Mouse (Mus musculus): ENCODE measurements around the gene Zic1.

Gene Zic1

DNA sequence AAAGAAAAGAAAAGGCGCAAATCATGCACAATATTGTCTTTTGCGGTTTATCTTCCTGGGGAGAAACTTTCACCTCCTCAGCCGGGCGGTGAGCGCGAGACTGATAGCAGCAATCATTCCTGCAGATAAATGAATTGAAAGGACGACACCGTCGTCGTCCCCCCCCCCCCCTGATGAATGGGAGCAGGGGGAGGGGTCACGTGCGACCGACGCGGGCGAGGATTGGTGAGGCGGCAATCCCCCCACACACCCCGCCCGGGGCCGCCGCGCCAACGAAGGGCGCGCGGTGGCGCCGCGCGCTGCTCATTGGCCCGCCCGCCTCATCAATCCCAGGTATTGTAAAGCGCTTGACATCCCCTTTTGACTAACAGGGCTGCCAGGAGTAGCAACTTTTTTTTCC is at the start of gene Zic1:
TSS of gene Zic1 (minus strand) at position 147 of the 400 bp plus-strand sequence.
- DNase-seq (ENCODE audit: low spot score in 2 of 2): no peak

DNA sequence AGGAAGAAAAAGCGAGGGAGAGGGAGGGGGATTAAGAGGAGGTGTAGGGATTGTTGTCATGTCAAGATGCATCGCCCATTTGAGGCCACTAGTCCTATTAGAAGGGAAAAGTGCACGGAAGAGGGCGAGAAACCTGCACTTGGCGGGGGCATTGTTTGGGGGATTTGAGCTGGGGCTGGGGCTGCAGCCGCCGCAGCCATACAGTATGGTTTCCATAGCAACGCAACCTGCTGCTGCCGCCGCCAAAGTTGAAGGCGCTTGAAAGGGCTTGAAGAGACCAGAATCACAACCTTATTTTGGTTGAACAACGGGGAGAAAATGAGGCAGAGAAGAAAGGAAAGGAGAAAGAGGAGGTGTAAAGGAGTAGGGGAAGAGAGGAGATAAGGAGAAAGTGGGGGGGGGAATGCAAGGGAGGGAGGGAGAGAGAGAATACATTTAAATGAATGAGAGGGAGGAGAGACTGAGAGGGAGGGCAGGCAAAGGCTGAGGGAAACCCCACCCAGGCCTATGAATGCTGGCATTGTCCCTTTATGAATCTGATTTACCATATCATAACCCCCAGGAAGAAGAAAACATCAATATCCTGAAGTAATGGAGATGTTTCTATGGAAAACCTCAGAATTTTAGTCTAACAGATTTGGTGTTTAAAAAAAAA is 48.5 kb upstream of the Zic1 start:
- DNase-seq (ENCODE audit: low spot score in 2 of 2): no peak

DNA sequence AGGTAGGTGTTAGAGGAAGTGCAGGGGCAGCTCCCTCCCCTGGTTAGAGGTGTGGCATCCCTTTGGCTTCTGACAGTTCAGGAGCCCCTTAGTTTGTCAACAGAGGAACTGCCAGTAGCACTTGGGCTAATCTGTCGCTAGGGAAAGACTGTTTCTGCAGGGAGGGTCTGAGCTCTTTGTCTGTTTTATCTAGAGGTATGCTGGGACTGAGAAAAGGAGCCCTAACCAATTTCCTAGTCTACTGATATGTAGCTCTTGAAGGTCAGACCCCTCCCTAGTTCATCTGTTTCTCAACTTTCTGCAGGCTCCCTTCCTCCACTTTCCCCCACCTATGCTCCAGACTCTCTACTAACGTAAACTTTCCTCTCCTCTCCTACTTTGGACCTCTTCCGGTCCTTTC is 44.2 kb upstream of the Zic1 start:
- DNase-seq (ENCODE audit: low spot score in 2 of 2): no peak

DNA sequence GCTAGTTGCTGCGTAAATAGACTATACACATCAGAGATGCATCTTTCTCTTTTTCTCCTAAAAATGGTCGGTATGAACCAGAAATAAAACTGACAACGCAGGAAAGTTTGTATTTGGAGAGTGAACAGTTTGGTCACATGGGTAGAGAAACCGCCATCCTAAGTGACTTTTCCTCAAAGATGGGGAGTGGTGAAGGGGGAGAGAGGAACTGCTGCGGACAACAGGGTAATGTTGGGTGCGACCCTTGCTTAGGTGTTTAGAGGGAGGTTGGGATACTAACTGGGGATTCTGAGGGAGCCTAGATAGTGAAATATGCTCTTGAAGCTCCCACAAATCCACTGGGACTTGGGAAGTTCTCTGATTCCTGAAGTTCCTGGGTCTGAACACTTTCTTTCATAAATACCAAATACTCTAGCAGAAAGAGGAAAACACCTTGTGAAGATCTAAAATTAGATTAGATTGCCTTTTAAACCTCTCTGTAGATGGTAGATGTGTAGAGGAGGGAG is 40.7 kb upstream of the Zic1 start:
- DNase-seq (ENCODE audit: low spot score in 2 of 2): no peak

DNA sequence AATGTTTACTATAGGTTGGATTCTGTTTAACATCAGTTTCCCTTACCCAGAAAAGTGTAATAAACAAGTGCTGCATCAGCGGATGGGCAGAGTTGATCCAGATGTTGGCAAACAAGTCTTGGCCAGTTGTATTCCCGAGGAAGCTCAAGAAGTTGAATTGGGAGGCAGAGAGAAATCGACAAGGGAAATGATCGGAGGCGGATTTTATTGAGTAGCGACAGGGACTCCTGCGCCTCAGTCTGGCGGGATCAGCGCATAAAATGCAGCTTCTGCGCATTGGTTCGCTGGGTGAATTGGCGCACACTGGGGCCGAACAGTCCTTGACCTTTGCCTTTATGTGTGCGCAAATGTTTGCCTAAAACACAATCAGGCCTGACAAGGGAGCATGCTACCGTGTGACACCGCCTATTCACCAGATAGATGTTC is 40.2 kb upstream of the Zic1 start:
- no peak for DNase-seq (ENCODE audit: low spot score in 2 of 2)

DNA sequence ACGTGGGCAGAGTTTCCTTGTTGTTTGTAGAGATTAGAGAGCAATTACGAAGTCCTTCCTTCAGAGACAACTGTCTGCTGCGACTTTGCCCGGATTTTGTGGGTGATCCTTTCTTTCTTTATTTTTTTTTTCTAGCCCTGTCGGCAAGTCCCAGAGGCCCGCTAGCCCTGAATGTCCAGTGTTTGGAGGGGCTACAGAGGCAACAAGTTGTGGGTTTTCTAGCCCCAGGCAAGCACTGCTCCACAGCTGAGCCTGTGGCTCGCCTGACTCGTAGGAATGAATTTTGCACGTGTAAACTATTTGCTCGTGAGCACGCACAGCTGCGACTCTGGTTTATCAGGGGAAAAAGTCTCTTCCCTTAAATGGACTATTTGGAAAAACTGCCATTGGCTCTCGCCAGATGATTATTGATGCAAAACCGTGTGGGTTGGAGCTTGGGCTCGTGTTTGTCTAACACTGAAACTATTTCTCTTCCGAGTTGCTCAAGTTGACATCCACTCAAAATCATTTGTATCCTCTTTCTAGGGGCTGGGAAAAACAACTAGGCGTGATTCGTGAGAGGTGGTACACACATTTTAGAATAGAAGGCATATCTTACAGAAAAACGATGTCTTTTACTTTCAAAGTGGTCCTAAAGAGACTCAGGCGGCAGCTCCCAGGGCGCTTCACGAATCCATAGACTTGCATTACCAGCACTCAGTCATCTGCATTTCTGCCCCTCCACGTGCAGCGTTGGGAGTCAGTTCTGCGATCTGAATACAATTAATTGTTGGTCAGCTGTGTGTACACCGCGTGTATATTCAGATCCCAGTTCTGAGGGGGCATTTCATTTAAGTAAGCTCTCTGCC is 39.5 kb upstream of the Zic1 start:
- no peak for DNase-seq (ENCODE audit: low spot score in 2 of 2)

DNA sequence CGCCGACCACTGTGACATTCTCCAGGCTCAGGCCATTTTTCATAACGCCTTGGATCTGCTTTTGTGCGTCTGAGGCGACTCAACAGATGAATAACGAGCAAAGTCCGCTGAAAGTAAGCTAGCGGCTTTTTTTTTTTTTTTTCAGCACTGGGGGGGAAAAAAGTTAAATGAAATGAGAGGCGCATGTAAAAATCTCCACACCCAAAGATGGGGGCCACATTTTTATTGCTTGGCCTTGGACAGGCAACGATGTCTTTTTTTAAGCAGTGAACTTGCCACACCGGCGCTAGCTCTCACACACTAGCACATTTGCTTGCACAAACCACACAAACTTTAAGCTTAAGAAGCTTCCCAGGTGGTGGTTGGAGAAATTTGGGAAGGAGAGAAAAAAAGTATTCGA is 38.6 kb upstream of the Zic1 start:
- no peak for DNase-seq (ENCODE audit: low spot score in 2 of 2)

DNA sequence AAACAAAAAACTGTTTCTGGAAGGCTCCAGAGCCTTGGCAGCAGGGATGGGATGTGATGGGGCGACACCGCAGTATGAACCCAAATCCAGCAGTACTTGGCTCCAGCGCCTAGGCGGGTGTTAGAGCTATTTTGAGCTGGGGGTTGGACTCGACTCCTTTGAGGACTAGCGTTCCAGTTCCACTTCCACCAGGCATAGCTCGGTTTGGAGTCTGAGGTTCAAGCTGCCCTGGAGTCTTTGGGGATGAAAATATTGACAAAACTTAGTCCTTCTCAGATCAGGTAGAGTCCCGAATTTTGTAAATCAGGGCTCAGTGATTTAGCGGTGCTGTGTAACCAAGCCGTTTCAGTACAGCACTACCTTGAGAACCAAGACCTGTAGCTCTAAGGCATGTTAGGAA is 35.9 kb upstream of the Zic1 start:
- no peak for DNase-seq (ENCODE audit: low spot score in 2 of 2)

DNA sequence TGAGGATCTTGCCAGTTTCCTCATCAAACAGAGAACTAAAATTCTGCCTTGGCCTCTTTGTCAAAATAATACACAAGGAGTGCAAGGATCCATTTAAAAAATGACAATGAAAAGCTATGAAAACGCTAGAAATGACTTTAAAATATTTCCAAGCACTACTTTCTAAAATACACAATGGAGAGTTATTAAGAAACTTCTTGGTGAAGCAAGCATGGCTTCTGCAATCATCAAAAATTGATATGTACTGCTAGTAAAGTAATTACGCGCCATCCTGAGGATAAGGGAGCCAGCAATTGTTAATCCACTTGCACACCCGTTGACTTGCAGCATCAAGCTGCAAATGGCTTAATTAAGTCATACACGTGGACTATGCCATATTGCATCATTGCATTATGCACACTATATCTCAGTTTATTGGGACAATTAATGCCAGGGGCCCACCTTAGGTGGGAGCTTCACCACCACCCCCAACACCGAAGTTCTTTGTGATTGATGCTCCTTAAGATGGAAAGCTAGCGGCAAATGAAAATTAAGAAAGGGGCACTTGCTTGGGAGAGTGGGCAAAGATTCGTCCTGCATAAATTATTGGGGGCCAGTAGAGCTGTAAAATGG is 35.0 kb upstream of the Zic1 start:
- no peak for DNase-seq (ENCODE audit: low spot score in 2 of 2)

DNA sequence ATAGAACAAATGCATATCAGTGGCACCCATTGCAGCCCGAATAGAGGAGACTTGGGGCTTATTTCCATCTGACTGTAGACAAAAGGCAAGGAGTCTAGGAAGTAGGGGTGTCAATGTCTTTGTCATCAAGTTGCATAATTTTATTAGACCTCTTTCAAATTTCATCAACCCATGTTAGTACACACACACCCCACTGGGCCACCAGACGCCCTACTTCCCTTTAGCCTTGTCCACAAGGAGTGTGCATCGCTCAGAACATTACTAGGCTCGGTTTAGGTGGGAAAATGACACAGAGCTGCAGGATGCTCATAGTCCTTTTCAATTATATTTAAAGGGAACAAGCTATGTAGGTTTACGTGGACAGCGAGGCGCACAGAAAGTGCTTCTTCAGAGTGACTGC is 34.4 kb upstream of the Zic1 start:
- DNase-seq (ENCODE audit: low spot score in 2 of 2): no peak

DNA sequence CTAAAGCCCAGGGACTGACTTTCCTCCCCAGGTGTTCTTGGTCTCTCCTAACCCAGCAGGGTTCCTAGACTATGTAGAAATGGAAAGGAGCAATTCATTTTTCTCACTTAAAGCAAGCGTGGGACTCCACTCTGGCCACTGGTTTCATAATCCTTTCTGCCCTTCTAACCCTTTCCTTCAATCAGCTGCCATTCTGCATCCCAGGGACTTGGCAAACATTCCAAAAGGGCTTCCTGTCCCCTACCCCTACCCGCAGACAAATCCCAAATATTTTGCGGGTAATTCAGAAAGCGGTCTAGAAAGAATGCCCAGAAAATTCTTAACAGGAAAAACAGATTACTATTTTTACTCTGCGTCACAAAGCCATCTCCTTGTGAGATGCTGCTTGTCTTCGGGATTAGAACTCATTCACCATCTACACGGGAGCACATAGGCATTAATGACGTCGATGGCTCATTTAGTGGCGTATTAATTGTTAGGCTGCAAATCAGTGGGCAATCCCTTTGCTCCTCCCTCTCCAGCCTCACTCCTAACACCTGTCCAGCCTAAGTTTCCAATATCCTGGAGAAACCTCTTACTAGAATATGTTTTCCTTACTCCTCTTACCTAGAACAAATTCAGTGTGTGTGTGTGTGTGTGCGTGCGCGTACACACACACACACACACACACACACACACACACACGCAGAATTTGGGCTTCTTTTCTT is 29.6 kb upstream of the Zic1 start:
- DNase-seq (ENCODE audit: low spot score in 2 of 2): no peak

DNA sequence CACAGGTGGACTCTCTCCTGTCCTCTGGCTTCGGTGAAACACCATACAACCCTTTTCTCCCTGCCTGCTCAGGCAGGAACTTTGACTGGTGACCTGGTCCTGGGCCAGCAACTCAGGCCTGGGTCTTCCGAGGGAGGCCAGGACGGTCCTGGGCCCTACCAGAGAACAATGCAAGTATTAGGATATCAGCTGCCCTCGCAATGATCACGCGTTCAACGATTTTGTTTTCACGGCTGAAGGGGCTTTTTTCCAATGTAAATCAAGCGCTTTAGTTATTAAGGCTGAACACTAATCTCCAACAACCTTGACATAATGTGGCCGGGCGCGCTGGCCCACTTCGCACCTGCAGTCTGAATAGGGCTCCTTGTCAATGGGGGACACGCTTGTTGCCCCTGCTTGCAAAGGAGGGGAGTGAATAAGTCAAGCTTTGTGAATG is 28.6 kb upstream of the Zic1 start:
- no peak for DNase-seq (ENCODE audit: low spot score in 2 of 2)

DNA sequence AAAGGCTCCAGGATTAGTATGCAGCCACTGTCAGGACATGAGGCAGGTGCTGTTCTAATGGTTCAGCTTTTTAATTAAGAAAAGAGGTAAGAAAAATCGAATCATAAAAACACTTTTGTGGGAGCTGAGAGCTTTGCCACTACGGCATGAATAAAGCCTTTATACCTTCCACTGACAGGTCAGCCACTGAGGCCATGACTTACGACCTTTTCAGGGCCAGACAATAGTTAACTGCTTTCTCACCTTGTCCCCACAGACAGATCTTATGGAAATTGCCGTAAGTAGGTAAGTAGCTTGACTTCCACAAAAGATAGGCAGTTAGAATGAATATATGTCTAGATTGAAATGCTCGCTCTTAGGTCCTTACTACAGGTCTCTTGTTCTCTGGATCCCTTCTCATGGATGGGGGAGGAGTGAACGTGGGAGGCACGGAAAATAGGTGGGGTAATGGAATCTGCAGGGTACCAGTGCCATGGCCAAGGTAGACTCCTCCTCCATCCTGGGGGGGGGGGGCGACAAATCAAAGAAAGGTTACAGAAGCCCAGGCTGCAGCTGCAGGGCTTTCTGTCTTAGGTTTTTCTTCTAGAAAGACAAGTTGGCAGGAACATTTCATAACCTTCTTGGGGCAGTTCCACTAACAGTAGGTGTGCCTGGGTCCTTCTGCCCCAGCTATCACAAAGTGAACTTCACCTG is 27.9 kb upstream of the Zic1 start:
- no peak for DNase-seq (ENCODE audit: low spot score in 2 of 2)

DNA sequence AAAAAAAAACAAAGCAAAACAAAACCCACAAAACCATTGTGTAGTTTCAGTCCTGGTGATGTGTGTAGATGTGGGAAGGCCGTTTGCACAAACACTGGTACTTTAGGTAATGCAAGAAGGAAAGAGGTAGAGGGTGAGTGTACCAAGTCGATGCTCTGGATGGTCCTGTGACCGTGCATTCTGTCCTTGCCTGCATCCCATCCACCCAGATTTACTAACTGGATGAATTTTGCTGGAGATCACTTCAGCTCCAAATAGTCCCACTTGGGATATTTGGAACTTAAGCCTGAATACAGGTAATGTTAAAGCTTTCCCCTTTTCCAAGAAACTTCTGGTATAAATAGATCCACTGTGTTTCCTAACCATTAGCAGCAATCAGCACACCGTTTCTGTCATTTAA is 22.6 kb upstream of the Zic1 start:
- DNase-seq (ENCODE audit: low spot score in 2 of 2): no peak

DNA sequence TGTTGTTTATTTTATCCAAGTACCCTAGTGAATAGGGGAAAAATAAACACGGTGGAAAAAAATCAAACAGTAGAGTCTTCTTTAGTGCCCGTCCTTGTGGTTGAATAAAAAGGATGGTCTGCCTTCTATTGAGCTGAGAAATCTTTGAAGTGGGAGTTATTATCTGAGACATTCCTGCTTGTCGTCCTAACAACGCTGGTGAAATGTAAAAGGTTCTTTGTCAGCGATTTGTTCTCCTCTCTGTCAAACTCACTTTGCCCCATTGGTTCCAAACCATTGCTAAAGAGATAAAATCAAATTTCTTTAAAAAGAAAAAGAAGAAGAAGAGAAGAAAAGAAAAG is 22.1 kb upstream of the Zic1 start:
- no peak for DNase-seq (ENCODE audit: low spot score in 2 of 2)

DNA sequence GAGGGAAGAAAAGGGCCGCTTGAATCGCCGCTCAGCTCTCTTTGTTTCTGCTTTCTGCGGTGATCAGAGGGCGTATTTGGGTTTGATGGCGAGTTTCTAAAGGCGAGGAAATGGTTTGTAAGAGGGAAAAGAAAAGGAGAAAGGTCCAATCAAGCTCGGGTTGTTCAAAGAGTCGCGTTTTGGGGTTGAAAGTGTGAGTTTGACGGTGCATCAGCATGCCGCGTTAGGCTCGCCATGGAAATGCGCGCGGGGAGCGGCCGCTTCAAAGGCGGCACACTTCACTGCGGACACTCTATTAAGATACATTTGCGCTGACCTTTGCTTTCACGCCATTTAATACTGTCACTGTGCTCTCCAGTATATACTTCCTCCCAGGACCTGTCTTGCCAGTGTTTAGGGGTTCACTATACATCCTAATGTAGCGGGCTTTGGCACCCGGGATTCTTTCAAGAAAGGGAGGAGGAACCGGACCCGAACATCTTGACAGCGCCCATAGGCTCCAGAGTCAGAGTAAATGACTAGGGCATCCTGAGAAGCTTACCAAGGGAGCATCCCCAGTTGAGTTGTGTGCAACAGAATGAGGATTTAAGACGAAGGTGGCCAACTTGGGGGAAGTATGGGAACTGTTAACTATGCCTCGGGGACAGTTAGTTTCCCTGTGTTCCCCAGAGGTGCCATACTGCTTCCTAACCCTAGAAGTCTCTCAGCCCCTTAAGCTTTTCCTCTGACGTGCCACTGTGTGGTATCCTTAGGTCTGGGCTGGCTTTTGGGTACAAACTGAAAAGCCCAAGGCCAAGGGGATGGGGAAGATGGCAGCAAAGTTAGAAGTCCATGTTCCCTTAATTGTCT is 21.5 kb upstream of the Zic1 start:
- no peak for DNase-seq (ENCODE audit: low spot score in 2 of 2)

DNA sequence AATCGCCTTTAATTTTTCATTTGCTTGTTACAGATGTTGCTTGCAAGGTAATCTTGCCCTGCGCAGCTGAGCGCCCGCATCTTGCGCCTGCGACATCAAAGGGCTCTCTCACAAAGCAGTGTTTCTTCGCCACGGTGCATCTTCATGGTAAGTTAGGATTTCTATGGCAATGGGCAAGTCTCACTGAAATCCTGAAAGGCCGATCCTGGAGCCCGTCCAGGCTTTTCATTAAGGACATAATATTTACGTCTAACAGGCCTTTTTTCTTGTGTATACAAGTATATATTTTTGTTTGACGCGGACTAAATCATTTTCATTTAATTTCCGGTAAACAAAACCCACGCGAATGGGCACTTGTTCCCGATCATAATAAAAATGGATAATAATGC is 20.9 kb upstream of the Zic1 start:
- DNase-seq (ENCODE audit: low spot score in 2 of 2): no peak

DNA sequence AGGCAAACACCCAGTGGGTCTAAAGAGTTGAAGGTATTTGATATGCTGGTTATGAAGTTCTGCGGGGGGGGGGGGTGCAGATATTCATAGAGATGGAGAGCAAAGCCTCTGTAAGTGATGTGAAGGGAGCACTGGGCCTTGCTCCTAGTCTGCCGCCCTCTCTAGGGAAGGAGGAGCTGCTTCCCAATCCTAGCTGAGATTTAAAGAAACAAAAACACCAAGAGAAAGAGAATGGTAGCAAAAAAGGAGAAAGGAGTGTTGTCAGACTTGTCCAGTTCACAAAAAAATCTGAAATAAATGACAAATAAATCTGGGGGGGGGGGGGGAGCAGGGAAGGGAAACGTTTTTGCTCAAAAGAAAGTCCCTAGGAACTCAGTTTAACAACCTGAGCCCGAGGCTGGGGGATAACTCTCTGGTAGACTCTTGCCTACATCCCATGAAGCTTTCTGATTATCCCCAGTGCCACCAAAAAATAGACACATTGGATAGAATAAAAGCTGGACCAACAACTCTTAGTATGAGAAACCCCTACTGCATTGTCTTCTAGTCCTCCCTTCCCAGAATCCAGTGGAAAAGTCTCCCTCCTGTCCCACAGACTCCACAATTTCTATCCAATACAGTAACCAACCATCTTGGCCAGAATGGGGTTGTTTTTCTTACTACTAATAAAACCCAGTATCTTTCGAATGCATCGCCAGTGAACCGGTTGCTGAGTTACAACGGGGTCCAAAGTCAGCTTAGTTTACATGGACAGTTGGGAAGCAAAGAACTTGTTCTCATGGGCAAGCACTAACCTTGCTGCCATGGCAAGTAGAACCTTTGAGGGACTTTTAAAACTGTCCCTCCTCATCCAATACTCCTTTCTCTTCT is 20.2 kb upstream of the Zic1 start:
- no peak for DNase-seq (ENCODE audit: low spot score in 2 of 2)

DNA sequence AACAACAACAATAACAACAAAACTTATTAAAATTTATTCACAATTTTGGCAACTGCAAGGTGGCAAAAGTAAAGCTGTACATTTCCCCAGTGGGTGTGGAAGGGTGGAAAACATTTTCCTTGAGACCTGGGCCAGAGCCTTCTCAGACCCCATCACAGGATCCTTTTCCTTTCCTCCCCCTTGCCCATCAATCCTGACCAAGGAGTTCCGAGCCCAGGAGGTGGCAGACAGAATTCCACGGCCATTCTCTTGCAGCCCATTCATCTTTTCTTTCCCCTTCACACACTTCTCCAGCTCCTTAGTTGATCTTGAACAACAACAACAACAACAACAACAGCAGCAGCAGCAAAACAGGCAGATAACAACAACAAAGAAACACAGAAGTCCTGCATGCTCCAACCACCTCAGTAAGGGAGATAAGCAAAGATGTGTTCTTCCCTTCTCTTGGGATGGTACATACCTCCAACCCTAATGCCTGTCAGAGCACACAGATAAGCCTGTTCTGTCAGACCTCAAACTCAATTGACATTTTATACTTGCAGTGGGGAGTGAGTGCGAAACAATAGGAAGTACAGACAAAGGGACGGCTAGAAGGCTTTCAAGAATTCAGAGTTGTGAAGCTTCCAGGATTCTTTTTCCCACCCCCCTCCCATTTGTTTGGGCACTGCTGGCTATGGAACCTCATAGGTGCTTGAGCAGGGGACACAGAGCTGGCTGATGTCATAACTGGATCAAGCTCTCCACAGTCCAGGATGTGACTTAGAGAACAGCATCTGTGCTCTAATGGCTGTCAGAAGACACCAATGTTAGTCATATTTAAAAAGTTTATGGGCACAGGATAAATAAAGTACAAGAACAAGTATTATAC is 19.3 kb upstream of the Zic1 start:
- no peak for DNase-seq (ENCODE audit: low spot score in 2 of 2)

Data from right cerebral cortex, postnatal 36 days (tissue).